Mouse (Mus musculus): Measurements from ENCODE around the gene Exoc2.
A peak's percentile ranks its signal among the peaks of the same experiment; 100 is the strongest.

Gene Exoc2

DNA sequence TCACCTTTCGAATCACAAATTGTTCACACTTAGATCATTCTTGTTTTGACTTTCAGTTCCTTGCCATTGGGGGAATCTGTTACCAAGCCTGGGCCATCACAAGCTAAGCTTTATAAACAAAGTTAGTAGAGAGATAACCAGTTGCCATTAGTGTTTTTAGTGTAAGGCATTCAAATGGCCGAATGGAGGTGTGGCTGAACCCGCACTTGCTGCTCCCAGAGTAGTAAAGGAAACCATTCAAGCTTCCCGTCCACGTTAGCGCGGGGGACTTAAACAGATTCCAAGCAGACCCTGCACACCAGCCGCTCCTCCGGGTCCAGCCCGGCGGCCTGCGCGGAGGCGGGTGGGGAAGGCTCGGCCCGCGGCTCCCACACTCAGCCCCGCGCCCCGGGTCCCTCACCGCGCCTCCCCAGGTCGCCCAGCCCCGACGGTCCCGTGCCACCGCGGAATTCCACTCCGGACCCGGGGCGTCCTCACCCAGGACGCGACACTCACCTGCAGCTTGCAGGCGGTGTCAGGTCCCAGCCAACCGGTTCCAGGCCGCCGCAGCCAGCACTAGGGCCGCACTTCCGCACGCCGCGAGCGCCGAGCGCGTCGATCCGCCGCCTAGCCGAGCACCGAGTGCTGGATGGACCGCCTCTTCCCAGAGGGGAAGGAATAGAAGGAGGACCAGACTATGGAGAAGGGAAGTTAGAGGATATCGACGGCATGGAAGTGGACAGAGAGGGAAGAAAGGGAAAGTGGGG lies at the start of gene Exoc2, which contains the start of gene Gm5447:
TSS of gene Exoc2 (minus strand) at position 593 of the 746 bp plus-strand sequence.
TSS of gene Gm5447 (plus strand) at position 704 of the 746 bp plus-strand sequence.
- peak; percentile 81 for DNase-seq (ENCODE audit: low read depth, low spot score)
- H3K27me3 ChIP-seq (ENCODE audit: control insufficient read depth, insufficient read depth, low read length, poor library complexity, severe bottlenecking), result no peaks in the 10 kb centered on the region
- no peaks in the 10 kb centered on the region for H3K36me3 ChIP-seq (ENCODE audit: control insufficient read depth, insufficient read depth, low read length, poor library complexity, severe bottlenecking)

GRCm38 (mm10) chr13:31023664-31024063 lies 49.8 kb upstream of the Exoc2 start:
- Histone ChIP-seq H3K36me3 (ENCODE audit: control insufficient read depth, insufficient read depth, low read length, poor library complexity, severe bottlenecking) (no peaks in the 10 kb centered on the region), H3K27me3 (ENCODE audit: control insufficient read depth, insufficient read depth, low read length, poor library complexity, severe bottlenecking) (no peaks in the 10 kb centered on the region)
- no peak for DNase-seq (ENCODE audit: low read depth, low spot score)

GRCm38 (mm10) chr13:31021927-31022326 lies 48.0 kb upstream of the Exoc2 start:
- Histone ChIP-seq H3K27me3 (ENCODE audit: control insufficient read depth, insufficient read depth, low read length, poor library complexity, severe bottlenecking) (no peaks in the 10 kb centered on the region), H3K36me3 (ENCODE audit: control insufficient read depth, insufficient read depth, low read length, poor library complexity, severe bottlenecking) (no peaks in the 10 kb centered on the region)
- no peak for DNase-seq (ENCODE audit: low read depth, low spot score)

DNA sequence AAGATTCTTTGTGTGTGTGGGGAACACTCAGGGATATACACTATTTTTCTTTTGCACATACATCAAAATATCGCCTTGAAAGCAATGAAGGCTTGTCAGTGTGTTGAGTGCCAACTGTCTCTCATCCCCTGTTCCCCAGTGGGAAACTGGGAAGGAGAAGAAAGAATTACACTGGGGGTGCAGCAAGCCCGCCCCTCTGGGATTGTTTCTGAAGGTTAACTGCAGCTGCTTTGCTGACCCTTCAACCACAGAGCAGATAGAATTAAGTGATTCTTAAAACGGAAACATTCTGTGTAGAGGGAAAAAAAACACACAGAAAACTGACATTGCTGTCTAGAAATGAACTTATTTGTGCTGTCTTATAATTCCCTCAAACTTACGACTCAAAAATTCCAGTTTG lies 47.6 kb upstream of the Exoc2 start:
- no peak for DNase-seq (ENCODE audit: low read depth, low spot score)
- Histone ChIP-seq H3K27me3 (ENCODE audit: control insufficient read depth, insufficient read depth, low read length, poor library complexity, severe bottlenecking) (no peaks in the 10 kb centered on the region), H3K36me3 (ENCODE audit: control insufficient read depth, insufficient read depth, low read length, poor library complexity, severe bottlenecking) (no peaks in the 10 kb centered on the region)

DNA sequence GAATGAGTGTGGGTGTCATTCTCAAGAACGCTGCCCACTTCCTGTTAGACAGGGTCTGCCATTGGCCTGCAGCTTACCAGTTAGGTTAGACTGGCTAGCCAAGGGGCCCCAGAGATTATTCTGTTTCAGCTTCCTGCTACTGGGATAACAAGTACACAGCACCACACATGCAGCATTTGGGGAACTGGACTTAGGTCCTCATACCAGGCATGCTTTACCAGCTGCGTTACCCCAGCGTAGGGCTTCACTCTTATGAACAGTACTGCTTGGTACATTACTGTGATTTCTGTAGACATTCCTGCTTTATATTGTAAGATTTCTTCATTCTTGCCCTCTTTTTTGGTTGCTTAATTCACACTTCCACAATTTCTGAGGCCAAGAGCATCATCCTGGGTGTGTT lies 43.7 kb upstream of the Exoc2 start:
- no peak for DNase-seq (ENCODE audit: low read depth, low spot score)
- Histone ChIP-seq H3K27me3 (ENCODE audit: control insufficient read depth, insufficient read depth, low read length, poor library complexity, severe bottlenecking) (no peaks in the 10 kb centered on the region), H3K36me3 (ENCODE audit: control insufficient read depth, insufficient read depth, low read length, poor library complexity, severe bottlenecking) (no peaks in the 10 kb centered on the region)

DNA sequence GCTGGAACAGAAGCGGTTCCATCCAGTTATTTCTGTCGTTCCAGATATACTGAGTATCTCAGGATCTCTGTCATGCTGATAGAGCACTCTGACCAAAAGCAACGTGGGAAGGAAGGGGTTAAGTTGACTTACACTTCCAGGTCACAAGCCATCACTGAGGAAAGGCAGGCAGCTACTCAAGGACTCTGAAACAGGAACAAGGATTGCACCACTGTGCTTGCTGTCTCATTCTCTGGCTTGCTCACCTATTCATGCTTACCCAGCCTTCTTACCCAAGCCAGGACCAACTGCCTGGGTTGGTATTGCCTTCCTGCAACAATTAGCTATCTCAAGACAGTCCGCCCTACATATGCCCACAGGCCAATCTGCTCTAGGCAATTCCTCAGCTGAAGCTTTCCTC lies 31.1 kb upstream of the Exoc2 start:
- no peak for DNase-seq (ENCODE audit: low read depth, low spot score)
- Histone ChIP-seq H3K36me3 (ENCODE audit: control insufficient read depth, insufficient read depth, low read length, poor library complexity, severe bottlenecking) (no peaks in the 10 kb centered on the region), H3K27me3 (ENCODE audit: control insufficient read depth, insufficient read depth, low read length, poor library complexity, severe bottlenecking) (no peaks in the 10 kb centered on the region)

GRCm38 (mm10) chr13:31004458-31004857 lies 30.6 kb upstream of the Exoc2 start:
- no peaks in the 10 kb centered on the region for H3K27me3 ChIP-seq (ENCODE audit: control insufficient read depth, insufficient read depth, low read length, poor library complexity, severe bottlenecking)
- DNase-seq (ENCODE audit: low read depth, low spot score), result no peak
- H3K36me3 ChIP-seq (ENCODE audit: control insufficient read depth, insufficient read depth, low read length, poor library complexity, severe bottlenecking), result no peaks in the 10 kb centered on the region

- no peaks in the 10 kb centered on the region for H3K36me3 ChIP-seq (ENCODE audit: control insufficient read depth, insufficient read depth, low read length, poor library complexity, severe bottlenecking)
- DNase-seq (ENCODE audit: low read depth, low spot score), result no peak
- no peaks in the 10 kb centered on the region for H3K27me3 ChIP-seq (ENCODE audit: control insufficient read depth, insufficient read depth, low read length, poor library complexity, severe bottlenecking)
Measured at GRCm38 (mm10) chr13:30999799-31000198, 25.9 kb upstream of the Exoc2 start.

DNA sequence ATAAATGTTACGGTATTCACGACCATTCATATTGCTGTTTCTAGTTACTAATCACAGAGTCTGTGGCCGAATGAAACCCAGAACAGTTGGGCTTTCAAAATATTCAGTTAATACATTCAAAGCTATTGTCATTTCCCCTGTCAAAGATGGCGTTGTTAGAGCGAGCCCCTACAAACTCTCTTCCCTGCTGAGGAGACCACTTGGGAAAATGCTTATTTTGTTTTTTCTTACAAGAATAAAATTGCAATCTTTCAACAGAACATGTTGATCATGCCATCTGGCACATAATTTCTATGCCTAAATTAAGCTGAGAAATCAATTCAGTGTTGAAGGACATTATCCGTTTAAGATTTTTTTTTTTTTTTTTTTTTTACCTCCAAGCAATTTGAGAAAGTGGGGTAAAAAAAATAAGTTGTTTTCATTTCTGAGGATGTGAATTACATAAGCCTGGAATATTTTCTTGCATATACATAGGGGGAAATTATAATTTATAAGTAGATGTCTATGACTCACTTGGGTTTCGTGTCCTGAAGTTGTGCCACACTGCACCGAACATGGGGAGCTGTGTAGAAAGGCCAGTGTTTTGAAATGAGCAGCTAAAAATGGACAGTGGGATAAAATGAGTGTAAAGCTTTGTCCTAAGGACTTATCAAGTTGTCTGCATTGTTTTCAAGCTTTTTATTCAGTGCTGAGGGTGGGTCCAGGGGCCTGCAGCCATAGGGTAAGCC lies 23.8 kb upstream of the Exoc2 start:
- Histone ChIP-seq H3K27me3 (ENCODE audit: control insufficient read depth, insufficient read depth, low read length, poor library complexity, severe bottlenecking) (no peaks in the 10 kb centered on the region), H3K36me3 (ENCODE audit: control insufficient read depth, insufficient read depth, low read length, poor library complexity, severe bottlenecking) (no peaks in the 10 kb centered on the region)
- DNase-seq (ENCODE audit: low read depth, low spot score), result no peak

DNA sequence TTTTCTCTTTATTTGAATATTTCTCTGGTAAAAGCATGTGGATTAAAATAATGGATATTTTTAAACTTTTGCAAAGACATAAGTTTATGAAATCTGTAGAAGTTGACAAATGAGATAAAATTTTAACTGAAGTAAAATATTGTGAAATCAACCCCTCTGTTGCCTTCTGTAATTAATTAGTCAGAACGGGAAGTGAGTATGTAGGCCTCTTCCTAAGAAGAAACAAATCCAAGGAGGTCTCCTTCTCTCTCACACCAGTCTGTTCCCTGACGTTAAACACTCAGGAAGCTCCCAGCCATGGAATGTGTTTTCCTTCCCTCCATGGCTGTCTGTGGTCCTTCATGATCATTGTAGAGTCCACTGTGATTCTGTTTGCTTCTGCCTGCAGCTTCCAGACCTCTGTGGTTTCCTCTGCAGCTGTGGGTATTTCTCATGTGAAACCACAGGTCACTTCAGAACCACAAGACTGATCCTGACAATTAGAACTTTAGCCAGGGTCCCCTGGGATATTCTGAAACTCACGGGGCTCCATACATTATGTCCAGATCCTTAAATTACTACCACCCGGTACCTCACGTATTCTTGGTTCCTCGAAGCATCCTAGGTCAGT lies 20.5 kb upstream of the Exoc2 start:
- Histone ChIP-seq H3K27me3 (ENCODE audit: control insufficient read depth, insufficient read depth, low read length, poor library complexity, severe bottlenecking) (no peaks in the 10 kb centered on the region), H3K36me3 (ENCODE audit: control insufficient read depth, insufficient read depth, low read length, poor library complexity, severe bottlenecking) (no peaks in the 10 kb centered on the region)
- DNase-seq (ENCODE audit: low read depth, low spot score), result no peak

- Histone ChIP-seq H3K27me3 (ENCODE audit: control insufficient read depth, insufficient read depth, low read length, poor library complexity, severe bottlenecking) (no peaks in the 10 kb centered on the region), H3K36me3 (ENCODE audit: control insufficient read depth, insufficient read depth, low read length, poor library complexity, severe bottlenecking) (no peaks in the 10 kb centered on the region)
- peak; percentile 73 for DNase-seq (ENCODE audit: low read depth, low spot score)
Measured at GRCm38 (mm10) chr13:30993819-30994218, 19.9 kb upstream of the Exoc2 start.

DNA sequence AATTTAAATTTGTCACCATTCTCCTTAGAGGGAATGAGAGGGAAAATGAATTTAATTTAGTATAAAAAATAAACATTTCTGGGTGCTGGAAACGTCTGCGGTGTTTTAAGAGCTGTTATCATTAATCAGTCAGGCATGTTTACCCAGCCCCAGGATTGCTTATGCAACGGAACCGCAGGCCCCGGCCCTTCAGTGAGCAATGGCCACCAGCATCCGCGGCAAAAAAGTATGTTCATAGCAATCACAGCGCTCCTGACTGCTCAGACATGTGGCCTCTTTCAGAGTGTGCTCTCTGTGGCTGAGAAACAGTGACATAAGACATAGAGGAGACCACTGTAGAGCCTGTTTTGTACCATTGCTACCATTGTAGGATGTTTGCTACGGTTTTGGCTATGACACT lies 16.3 kb upstream of the Exoc2 start:
- Histone ChIP-seq H3K27me3 (ENCODE audit: control insufficient read depth, insufficient read depth, low read length, poor library complexity, severe bottlenecking) (0 out of 2 replicates have a peak, but pooled peaks cover 2% of the 10 kb centered on the region), H3K36me3 (ENCODE audit: control insufficient read depth, insufficient read depth, low read length, poor library complexity, severe bottlenecking) (no peaks in the 10 kb centered on the region)
- DNase-seq (ENCODE audit: low read depth, low spot score), result no peak

- no peaks in the 10 kb centered on the region for H3K36me3 ChIP-seq (ENCODE audit: control insufficient read depth, insufficient read depth, low read length, poor library complexity, severe bottlenecking)
- no peak for DNase-seq (ENCODE audit: low read depth, low spot score)
Measured at GRCm38 (mm10) chr13:30989710-30990109, 15.8 kb upstream of the Exoc2 start.

GRCm38 (mm10) chr13:30987686-30988085 lies 13.8 kb upstream of the Exoc2 start:
- Histone ChIP-seq H3K36me3 (ENCODE audit: control insufficient read depth, insufficient read depth, low read length, poor library complexity, severe bottlenecking) (no peaks in the 10 kb centered on the region), H3K27me3 (ENCODE audit: control insufficient read depth, insufficient read depth, low read length, poor library complexity, severe bottlenecking) (0 out of 2 replicates have a peak, but pooled peaks cover 2% of the 10 kb centered on the region)
- DNase-seq (ENCODE audit: low read depth, low spot score), result no peak

More at GRCm38 (mm10) chr13:30989710-30990109, 15.8 kb upstream of the Exoc2 start:
- H3K27me3 ChIP-seq (ENCODE audit: control insufficient read depth, insufficient read depth, low read length, poor library complexity, severe bottlenecking), result 0 out of 2 replicates have a peak, but pooled peaks cover 2% of the 10 kb centered on the region

DNA sequence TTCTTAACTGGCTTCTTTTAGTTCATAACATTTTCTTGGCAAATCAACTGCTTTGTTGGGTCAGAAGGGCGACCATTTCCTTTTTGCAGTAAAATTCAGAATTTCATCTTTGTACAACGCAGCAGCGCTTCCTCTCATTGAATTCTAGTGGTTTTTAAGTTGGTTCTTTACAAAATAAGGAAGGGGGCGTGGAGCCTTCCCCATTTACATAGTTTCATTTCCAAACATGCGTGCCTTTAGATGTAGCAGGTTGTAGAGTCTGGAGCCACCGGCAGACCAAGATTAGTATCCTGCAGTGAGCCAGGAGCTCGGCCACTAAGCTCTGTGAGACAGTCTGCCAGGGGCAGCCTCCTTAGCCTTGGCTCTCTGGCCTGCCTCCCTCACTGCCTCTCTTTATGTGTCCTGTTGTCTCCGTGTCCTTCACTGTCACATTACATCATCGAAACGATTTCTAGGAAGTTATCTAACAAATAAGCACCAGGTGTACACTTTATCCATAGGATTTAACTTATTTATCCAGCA lies 13.1 kb upstream of the Exoc2 start:
- peak; percentile 48 for DNase-seq (ENCODE audit: low read depth, low spot score)
- Histone ChIP-seq H3K27me3 (ENCODE audit: control insufficient read depth, insufficient read depth, low read length, poor library complexity, severe bottlenecking) (0 out of 2 replicates have a peak, but pooled peaks cover 2% of the 10 kb centered on the region), H3K36me3 (ENCODE audit: control insufficient read depth, insufficient read depth, low read length, poor library complexity, severe bottlenecking) (no peaks in the 10 kb centered on the region)

All from splenic B cell, adult 2 months (primary cell).